Mouse (Mus musculus): ENCODE data around the gene Zfp366. TPM values are rescaled to one million over a fixed set of nuclear protein-coding genes. Genes with fewer than 3 reads are reported as not detected.

Zfp366 gene
- polyA plus RNA-seq, 1 experiment: 3.1 TPM

- no peak for DNase-seq (ENCODE audit: extremely low spot score in 1 of 2, low spot score in 1 of 2)
Measured at GRCm38 (mm10) chr13:99287786-99288185, 103.2 kb downstream of the Zfp366 start.

GRCm38 (mm10) chr13:99290766-99291165, 106.1 kb downstream of the Zfp366 start:
- DNase-seq (ENCODE audit: extremely low spot score in 1 of 2, low spot score in 1 of 2): no peak

GRCm38 (mm10) chr13:99294176-99294575, 109.6 kb downstream of the Zfp366 start:
- DNase-seq (ENCODE audit: extremely low spot score in 1 of 2, low spot score in 1 of 2): no peak

GRCm38 (mm10) chr13:99299921-99300320, 115.3 kb downstream of the Zfp366 start:
- DNase-seq (ENCODE audit: extremely low spot score in 1 of 2, low spot score in 1 of 2): peak in 1 of 2 experiments; percentile 39

Other genes starting within 250 kb of the Zfp366 start
- not detected in 2 replicates for gene 1700024P04Rik, start 200.3 kb upstream of the Zfp366 start, polyA plus RNA-seq (2012; rRNA removed)
- gene Ptcd2, start 159.9 kb downstream of the Zfp366 start, polyA plus RNA-seq (2012; rRNA removed): 33.3 and 35.3 TPM in 2 replicates
- 29.7 and 33.5 TPM in 2 replicates for gene Mrps27, start 160.0 kb downstream of the Zfp366 start, polyA plus RNA-seq (2012; rRNA removed)